Mouse (Mus musculus) urinary bladder, adult 18-20 months (tissue): ENCODE measurements around the gene Serpina3n.
"Not testable (repeated sequence)": the region's sequence is repeated elsewhere in the genome, so short reads cannot be mapped to it uniquely, and the experiment has no call there.

ENCODE experiments used
- DNase-seq, 2 experiments: peaks; one replicate each; pipeline ENCODE4 v3.0.0; 2022; ENCODE audit warnings: low spot score in 2 of 2, mixed read lengths in 2 of 2

Serpina3n gene

GRCm38 (mm10) chr12:104433951-104434735 lies 27.6 kb downstream of the Serpina3n start:
- DNase-seq: no peak

- DNase-seq: peak; percentile 57 to 85
Observed at GRCm38 (mm10) chr12:104440087-104440760, 33.7 kb downstream of the Serpina3n start.

DNA sequence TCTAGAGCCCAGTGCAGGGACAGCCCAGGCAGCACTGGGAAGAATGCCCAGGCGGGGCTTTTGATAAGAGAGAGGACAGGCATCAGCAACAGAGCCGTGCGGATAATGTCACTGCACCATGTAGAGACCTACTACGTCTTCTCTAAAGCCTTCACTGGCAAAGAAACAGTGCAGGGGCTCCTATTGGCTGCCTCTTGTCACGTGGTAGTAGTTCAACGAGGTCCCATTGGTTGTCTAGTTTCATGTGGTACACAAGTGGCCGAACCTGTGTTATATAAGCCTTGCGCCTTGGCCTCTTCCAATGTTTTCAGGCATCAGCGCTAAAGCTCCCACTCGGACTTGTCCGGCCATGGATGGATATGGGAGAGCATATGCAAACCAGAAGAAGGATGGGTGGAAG lies 37.2 kb downstream of the Serpina3n start:
- DNase-seq: no peak

GRCm38 (mm10) chr12:104447056-104447455 lies 40.5 kb downstream of the Serpina3n start:
- not testable (repeated sequence) for DNase-seq

- peak in 1 of 2 experiments; percentile 28 for DNase-seq
Observed at GRCm38 (mm10) chr12:104448099-104448498, 41.6 kb downstream of the Serpina3n start.

DNA sequence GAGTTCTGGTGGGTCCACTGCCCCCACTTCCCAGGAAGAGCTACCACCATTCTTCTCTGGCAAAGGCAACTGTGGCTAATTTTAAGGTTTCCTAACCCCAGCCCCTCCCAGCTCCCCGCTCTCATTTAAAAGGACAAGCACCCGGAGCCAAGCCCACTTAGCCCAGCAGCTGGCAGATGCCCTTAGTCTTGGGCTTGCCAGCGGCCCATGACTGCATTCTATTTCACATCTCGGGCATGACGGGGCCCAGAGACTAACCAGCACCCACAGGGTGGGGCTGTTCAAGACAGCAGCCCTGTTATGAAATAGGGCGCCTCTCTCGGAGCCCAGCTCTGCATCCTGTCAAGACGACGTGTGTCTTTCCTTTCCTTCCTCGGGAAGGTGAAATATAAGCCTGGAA lies 43.7 kb downstream of the Serpina3n start:
- no peak for DNase-seq

DNA sequence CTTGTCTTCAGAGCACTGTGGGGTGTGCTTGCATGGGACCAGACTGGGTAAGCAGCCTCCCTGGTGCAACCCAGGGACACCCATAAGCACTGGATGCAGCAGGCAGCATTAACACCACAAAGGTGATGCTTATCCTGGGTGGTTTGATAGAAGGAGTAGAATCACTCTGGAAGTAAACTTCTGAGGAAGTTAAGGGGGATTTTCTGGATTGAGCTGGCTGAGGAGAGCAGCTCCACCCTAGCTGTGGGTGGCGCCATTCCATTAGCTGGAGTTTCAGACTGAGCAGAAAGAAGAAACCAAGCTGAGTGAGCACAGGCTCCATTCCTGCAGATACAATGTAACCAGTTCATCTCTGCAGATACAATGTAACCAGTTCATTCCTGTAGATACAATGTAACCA lies 46.5 kb downstream of the Serpina3n start:
- no peak for DNase-seq

- DNase-seq: no peak
Observed at GRCm38 (mm10) chr12:104459377-104459776, 52.8 kb downstream of the Serpina3n start.

- DNase-seq: no peak
Observed at GRCm38 (mm10) chr12:104461372-104461771, 54.8 kb downstream of the Serpina3n start.
